Mouse (Mus musculus) lung, postnatal 0 days (tissue): ENCODE measurements around the gene Magi1.

Source experiments
- CTCF ChIP-seq: IDR thresholded peaks from 2 replicates; pipeline ENCODE4 v1.5.1; 2016; ENCODE audit warnings: antibody characterized with exemption, mild to moderate bottlenecking
- EP300 ChIP-seq: IDR thresholded peaks from 2 replicates; pipeline ENCODE4 v1.6.1; 2016; ENCODE audit warnings: antibody characterized with exemption, mild to moderate bottlenecking, control low read depth

GRCm38 (mm10) chr6:94125144-94125543 lies 158.6 kb downstream of the Magi1 start:
- TF ChIP-seq EP300 (no peak), CTCF (no peak)
